Comparison of ENCODE assay signal across 14 mouse cellular contexts in genomic region chr13:113257190-113257589, GRCm38 (mm10). TPM values are rescaled to one million over a fixed set of nuclear protein-coding genes. Genes with fewer than 3 reads are reported as not detected.
DNase-seq lines count a peak whose midpoint lies in the region; ATAC-seq and TF ChIP-seq lines count a peak whose summit lies in the region.
"Had no signal": no experiment of that assay in that cellular context is flagged by ENCODE, and none has a peak within 500 bp of the region (broad histone marks: within the 10 kb centered on the region; RNA-seq: fewer than 3 reads in every experiment).

No protein-coding gene starts in this region.

- no peak overlapping the region for H3K4me2 ChIP-seq in heart, embryonic 11.5 days
- H3K4me2 ChIP-seq in lung, embryonic 14.5 days: no peak overlapping the region
- H3K4me2 ChIP-seq in neural tube, embryonic 15.5 days: no peak overlapping the region
- H3K4me2 ChIP-seq: heart, embryonic 15.5 days; limb, embryonic 15.5 days had no signal

- no peak overlapping the region for H3K9ac ChIP-seq in heart, embryonic 11.5 days (ENCODE audit: low read depth, low read length)
- no peak overlapping the region for H3K9ac ChIP-seq in lung, embryonic 14.5 days
- no peak overlapping the region for H3K9ac ChIP-seq in neural tube, embryonic 15.5 days (replicated peaks)
- H3K9ac ChIP-seq: heart, embryonic 15.5 days; limb, embryonic 15.5 days had no signal

- H3K36me3 ChIP-seq in heart, embryonic 10.5 days: no peaks in the 10 kb centered on the region
- no peaks in the 10 kb centered on the region for H3K36me3 ChIP-seq in heart, embryonic 11.5 days (ENCODE audit: control insufficient read depth, insufficient read depth, low read length)
- no peaks in the 10 kb centered on the region for H3K36me3 ChIP-seq in lung, embryonic 14.5 days (ENCODE audit: insufficient read depth)
- H3K36me3 ChIP-seq in neural tube, embryonic 15.5 days: no peaks in the 10 kb centered on the region
- H3K36me3 ChIP-seq: heart, embryonic 15.5 days; limb, embryonic 15.5 days; midbrain, embryonic 10.5 days had no signal

- H3K27ac ChIP-seq in heart, embryonic 10.5 days: no peak overlapping the region
- no peak overlapping the region for H3K27ac ChIP-seq in heart, embryonic 11.5 days (ENCODE audit: low read depth, low read length)
- H3K27ac ChIP-seq in lung, embryonic 14.5 days (ENCODE audit: low read depth): no peak overlapping the region
- no peak overlapping the region for H3K27ac ChIP-seq in neural tube, embryonic 15.5 days (replicated peaks)
- H3K27ac ChIP-seq: heart, embryonic 15.5 days; limb, embryonic 15.5 days; midbrain, embryonic 10.5 days had no signal

- WGBS in heart, embryonic 10.5 days: 49% methylated on average over 5 of the region's 5 CpGs
- 49% methylated on average over 5 of the region's 5 CpGs for WGBS in heart, embryonic 11.5 days (ENCODE audit: insufficient replicate concordance)
- WGBS in lung, embryonic 14.5 days: 49% methylated on average over 5 of the region's 5 CpGs
- WGBS in neural tube, embryonic 15.5 days: 46% methylated on average over 5 of the region's 5 CpGs

- no peaks in the 10 kb centered on the region for H3K9me3 ChIP-seq in heart, embryonic 10.5 days
- H3K9me3 ChIP-seq in heart, embryonic 11.5 days (replicated peaks; ENCODE audit: control insufficient read depth, low read length): no peaks in the 10 kb centered on the region
- no peaks in the 10 kb centered on the region for H3K9me3 ChIP-seq in lung, embryonic 14.5 days (ENCODE audit: low read depth, low read length)
- H3K9me3 ChIP-seq in neural tube, embryonic 15.5 days (replicated peaks): no peaks in the 10 kb centered on the region
- H3K9me3 ChIP-seq: heart, embryonic 15.5 days; limb, embryonic 15.5 days; midbrain, embryonic 10.5 days had no signal

- peak; percentile 24; the same call in 1 of the 2 replicates for TF ChIP-seq CTCF in lung, embryonic 14.5 days (IDR thresholded peaks at IDR 0.05; ENCODE audit: low read depth)

- H3K4me3 ChIP-seq in heart, embryonic 10.5 days: no peak overlapping the region
- H3K4me3 ChIP-seq in heart, embryonic 11.5 days (ENCODE audit: low read depth, low read length): no peak overlapping the region
- H3K4me3 ChIP-seq in lung, embryonic 14.5 days (ENCODE audit: low read depth, low read length): no peak overlapping the region
- no peak overlapping the region for H3K4me3 ChIP-seq in neural tube, embryonic 15.5 days (replicated peaks)
- H3K4me3 ChIP-seq: heart, embryonic 15.5 days; limb, embryonic 15.5 days; midbrain, embryonic 10.5 days had no signal

- H3K4me1 ChIP-seq in heart, embryonic 10.5 days: no peaks in the 10 kb centered on the region
- no peaks in the 10 kb centered on the region for H3K4me1 ChIP-seq in heart, embryonic 11.5 days (ENCODE audit: control insufficient read depth, insufficient read depth, low read length)
- no peaks in the 10 kb centered on the region for H3K4me1 ChIP-seq in lung, embryonic 14.5 days (ENCODE audit: insufficient read depth)
- H3K4me1 ChIP-seq in neural tube, embryonic 15.5 days: no peaks in the 10 kb centered on the region
- H3K4me1 ChIP-seq: heart, embryonic 15.5 days; limb, embryonic 15.5 days; midbrain, embryonic 10.5 days had no signal

- no peak for ATAC-seq in heart, embryonic 11.5 days (replicated peaks; ENCODE audit: insufficient number of reproducible peaks, low FRiP score, low TSS enrichment)
- ATAC-seq in lung, embryonic 14.5 days (ENCODE audit: insufficient read depth): no peak
- ATAC-seq in neural tube, embryonic 15.5 days (ENCODE audit: low FRiP score): no peak
- ATAC-seq: intestine, embryonic 16.5 days had no signal

- H3K27me3 ChIP-seq in heart, embryonic 10.5 days (ENCODE audit: insufficient read depth, poor library complexity, severe bottlenecking): no peaks in the 10 kb centered on the region
- H3K27me3 ChIP-seq in heart, embryonic 11.5 days (ENCODE audit: control insufficient read depth, insufficient read depth, low read length): no peaks in the 10 kb centered on the region
- no peaks in the 10 kb centered on the region for H3K27me3 ChIP-seq in lung, embryonic 14.5 days (ENCODE audit: insufficient read depth, low read length)
- no peaks in the 10 kb centered on the region for H3K27me3 ChIP-seq in neural tube, embryonic 15.5 days (replicated peaks)
- H3K27me3 ChIP-seq: heart, embryonic 15.5 days; limb, embryonic 15.5 days had no signal

- DNase-seq in heart, embryonic 10.5 days (ENCODE audit: low spot score): peak; percentile 35
- no peak for DNase-seq in lung, embryonic 14.5 days
- no peak for DNase-seq in lung, postnatal 4 days
- peak; percentile 40 for DNase-seq in R1 (ENCODE audit: low read depth, low spot score)
- DNase-seq in thymus, postnatal 25 days: peak; percentile 30
- DNase-seq: adrenal gland, postnatal 25 days; cerebellum, postnatal 14 days had no signal

RNA-seq across cellular contexts. Expression of gene Gzmk, which starts 31.5 kb away (rescaled TPM):
- not detected in 2 replicates for polyA plus RNA-seq in heart, embryonic 10.5 days (2016; fragmentation: Nextera tagmentation; extraction: Ambion mirVana)
- polyA plus RNA-seq in heart, embryonic 11.5 days (2014; fragmentation: Nextera tagmentation; extraction: Ambion mirVana): not detected in 2 replicates
- not detected in 2 replicates for polyA plus RNA-seq in lung, embryonic 14.5 days (2014; fragmentation: Nextera tagmentation; extraction: Ambion mirVana)
- polyA plus RNA-seq in neural tube, embryonic 15.5 days (2015; fragmentation: Nextera tagmentation; extraction: Ambion mirVana): not detected in 2 replicates
- polyA plus RNA-seq: heart, embryonic 15.5 days; intestine, embryonic 16.5 days; limb, embryonic 15.5 days; midbrain, embryonic 10.5 days; neural tube, embryonic 14.5 days had no signal

RNA-seq across cellular contexts. Expression of gene BC067074, which starts 35.8 kb away (rescaled TPM):
- polyA plus RNA-seq in heart, embryonic 10.5 days (2016; fragmentation: Nextera tagmentation; extraction: Ambion mirVana): 2.8 and 3.4 TPM in 2 replicates
- polyA plus RNA-seq in heart, embryonic 11.5 days (2014; fragmentation: Nextera tagmentation; extraction: Ambion mirVana): 3.0 and 3.1 TPM in 2 replicates
- polyA plus RNA-seq in lung, embryonic 14.5 days (2014; fragmentation: Nextera tagmentation; extraction: Ambion mirVana): 5.3 and 5.4 TPM in 2 replicates
- polyA plus RNA-seq in neural tube, embryonic 15.5 days (2015; fragmentation: Nextera tagmentation; extraction: Ambion mirVana): 0.77 and 1.2 TPM in 2 replicates

RNA-seq across cellular contexts. Expression of gene Esm1, which starts 47.7 kb away (rescaled TPM):
- 0.52 and 0.87 TPM in 2 replicates for polyA plus RNA-seq in heart, embryonic 10.5 days (2016; fragmentation: Nextera tagmentation; extraction: Ambion mirVana)
- polyA plus RNA-seq in heart, embryonic 11.5 days (2014; fragmentation: Nextera tagmentation; extraction: Ambion mirVana): 0.44 and 0.90 TPM in 2 replicates
- 1.6 and 2.2 TPM in 2 replicates for polyA plus RNA-seq in lung, embryonic 14.5 days (2014; fragmentation: Nextera tagmentation; extraction: Ambion mirVana)
- 1.3 and 3.5 TPM in 2 replicates for polyA plus RNA-seq in neural tube, embryonic 15.5 days (2015; fragmentation: Nextera tagmentation; extraction: Ambion mirVana)

Comparison
In these comparisons a context has a peak if more than half of its experiments do, and no peak if none do; other contexts are left out.
1. DNase-seq: peak in heart, embryonic 10.5 days (single experiment), R1 (single experiment) and thymus, postnatal 25 days (single experiment); none in lung, embryonic 14.5 days (single experiment) and lung, postnatal 4 days (0 of 2).